Mouse (Mus musculus) liver, postnatal 0 days (tissue): ENCODE data around the gene Pnkp.
A peak's percentile ranks its signal among the peaks of the same experiment; 100 is the strongest.

Experiments
- CTCF ChIP-seq: sonication (generic); IDR thresholded peaks from 2 replicates; pipeline ENCODE4 v1.5.1; 2016; ENCODE audit warnings: antibody characterized with exemption, low read depth
- EP300 ChIP-seq: IDR thresholded peaks from 2 replicates; pipeline ENCODE4 v1.6.1; 2016; ENCODE audit warnings: antibody characterized with exemption, low read depth, mild to moderate bottlenecking

DNA sequence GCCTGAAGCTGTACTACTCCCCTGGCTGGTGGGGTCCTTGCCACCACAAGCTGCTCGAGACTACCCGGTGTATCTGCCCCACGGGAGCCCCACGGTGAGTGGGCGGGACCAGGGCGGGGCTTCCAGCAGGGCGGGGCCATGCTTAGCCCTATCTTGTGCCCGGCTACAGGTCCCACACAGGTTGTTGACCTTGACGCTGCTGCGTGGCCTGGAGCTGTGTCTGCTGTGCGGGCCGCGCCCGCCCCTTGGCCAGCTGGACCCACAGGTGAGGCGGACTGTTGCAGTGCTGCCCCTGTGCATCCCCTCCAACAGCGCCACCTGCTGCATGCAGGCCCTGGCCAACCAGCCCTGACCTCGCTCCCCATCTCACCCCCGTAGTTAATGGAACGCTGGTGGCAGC is 41.7 kb downstream of the Pnkp start:
- peak; percentile 54 for TF ChIP-seq CTCF
- no peak for TF ChIP-seq EP300
